Comparison of ENCODE assay signal across 26 mouse cellular contexts in the genomic region with DNA sequence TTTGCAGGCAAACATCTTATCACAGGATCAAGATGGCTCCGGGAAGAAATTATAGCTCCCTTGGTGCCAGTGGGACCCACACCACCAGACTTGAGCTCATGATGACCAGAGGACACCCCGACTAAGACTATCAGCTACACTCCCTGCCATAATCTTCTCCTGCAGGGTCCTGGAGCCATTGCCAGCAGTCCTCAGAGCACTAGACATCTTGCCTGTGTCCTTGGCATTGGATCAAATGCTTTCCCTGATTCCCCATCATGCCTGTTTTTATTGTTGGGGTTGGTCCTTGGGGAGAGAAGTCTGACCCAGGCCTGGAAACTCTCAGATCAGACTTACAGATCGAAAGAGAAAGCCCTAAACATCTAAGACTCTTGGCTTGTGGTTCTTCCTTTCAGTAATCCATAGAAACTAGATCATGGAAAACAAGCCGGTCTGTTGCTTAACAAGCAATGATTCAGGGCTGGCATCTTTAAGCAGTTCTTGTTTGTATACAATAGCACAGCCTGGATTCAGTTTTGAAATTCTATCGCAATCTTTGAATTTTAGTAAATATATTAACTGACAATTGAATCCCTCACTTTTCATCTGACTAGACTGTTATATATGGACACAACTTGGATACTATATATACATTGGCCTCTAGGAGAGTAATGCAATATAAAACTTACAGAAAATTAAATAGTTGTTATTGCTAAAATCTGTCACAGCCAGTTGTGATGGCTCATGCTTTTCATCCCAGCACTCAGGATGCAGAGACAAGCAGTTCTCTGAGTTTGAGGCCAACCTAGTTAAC.
DNase-seq lines count a peak whose midpoint lies in the region; ATAC-seq and TF ChIP-seq lines count a peak whose summit lies in the region.
"Had no signal": no experiment of that assay in that cellular context is flagged by ENCODE, and none has a peak within 500 bp of the region (broad histone marks: within the 10 kb centered on the region; RNA-seq: fewer than 3 reads in every experiment).

No protein-coding gene starts in this region.

- ATAC-seq in hindbrain, postnatal 0 days, result peak; percentile 38; the same call in 1 of the 2 replicates
- no peak for ATAC-seq in lung, postnatal 0 days
- ATAC-seq: CD4-positive, CD25-positive, alpha-beta regulatory T cell, adult 4 months; hindbrain, embryonic 16.5 days; intestine, embryonic 15.5 days had no signal

- no peak overlapping the region for H3K4me3 ChIP-seq in hindbrain, postnatal 0 days (ENCODE audit: low read length)
- H3K4me3 ChIP-seq in hindbrain, embryonic 10.5 days, result no peak overlapping the region
- H3K4me3 ChIP-seq in lung, postnatal 0 days (ENCODE audit: low read depth, low read length), result no peak overlapping the region
- H3K4me3 ChIP-seq in cerebellum, adult 2 months (replicated peaks; ENCODE audit: insufficient read depth, low read depth, low read length), result no peak overlapping the region
- no peak overlapping the region for H3K4me3 ChIP-seq in gastrocnemius, adult 2 months
- H3K4me3 ChIP-seq: embryonic facial prominence, embryonic 13.5 days; erythroblast, embryonic 14.5 days; intestine, embryonic 15.5 days; limb, embryonic 10.5 days; limb, embryonic 15.5 days; liver, embryonic 13.5 days; midbrain, embryonic 10.5 days; stomach, embryonic 15.5 days had no signal

- H3K9ac ChIP-seq in hindbrain, postnatal 0 days (replicated peaks; ENCODE audit: low read length), result no peak overlapping the region
- H3K9ac ChIP-seq in lung, postnatal 0 days (replicated peaks; ENCODE audit: low read depth), result no peak overlapping the region
- H3K9ac ChIP-seq: embryonic facial prominence, embryonic 13.5 days; intestine, embryonic 15.5 days; limb, embryonic 15.5 days; liver, embryonic 13.5 days; stomach, embryonic 15.5 days had no signal

- H3K27me3 ChIP-seq in hindbrain, postnatal 0 days (ENCODE audit: insufficient read depth, low read length), result no peaks in the 10 kb centered on the region
- H3K27me3 ChIP-seq in hindbrain, embryonic 10.5 days (ENCODE audit: insufficient read depth, poor library complexity, severe bottlenecking), result no peaks in the 10 kb centered on the region
- no peaks in the 10 kb centered on the region for H3K27me3 ChIP-seq in lung, postnatal 0 days (replicated peaks; ENCODE audit: insufficient read depth, low read length)
- no peaks in the 10 kb centered on the region for H3K27me3 ChIP-seq in cerebellum, adult 2 months (ENCODE audit: control insufficient read depth, insufficient read depth, low read length)
- H3K27me3 ChIP-seq: embryonic facial prominence, embryonic 13.5 days; intestine, embryonic 15.5 days; limb, embryonic 15.5 days; liver, embryonic 13.5 days; stomach, embryonic 15.5 days had no signal

- peaks cover 4% of the 10 kb centered on the region; the same call in 1 of the 2 replicates for H3K4me1 ChIP-seq in hindbrain, postnatal 0 days (ENCODE audit: insufficient read depth, low read length)
- no peaks in the 10 kb centered on the region for H3K4me1 ChIP-seq in hindbrain, embryonic 10.5 days (replicated peaks)
- H3K4me1 ChIP-seq in lung, postnatal 0 days (ENCODE audit: insufficient read depth, low read depth, low read length), result no peaks in the 10 kb centered on the region
- H3K4me1 ChIP-seq in cerebellum, adult 2 months (ENCODE audit: control insufficient read depth, insufficient read depth, low read length), result peaks cover 25% of the 10 kb centered on the region
- H3K4me1 ChIP-seq: intestine, embryonic 15.5 days; limb, embryonic 10.5 days; limb, embryonic 15.5 days; stomach, embryonic 15.5 days had no signal

- no peaks in the 10 kb centered on the region for H3K9me3 ChIP-seq in hindbrain, postnatal 0 days (ENCODE audit: low read length)
- no peaks in the 10 kb centered on the region for H3K9me3 ChIP-seq in hindbrain, embryonic 10.5 days
- no peaks in the 10 kb centered on the region for H3K9me3 ChIP-seq in lung, postnatal 0 days (ENCODE audit: low read length)
- H3K9me3 ChIP-seq: embryonic facial prominence, embryonic 13.5 days; intestine, embryonic 15.5 days; limb, embryonic 10.5 days; limb, embryonic 15.5 days; liver, embryonic 13.5 days; midbrain, embryonic 10.5 days; stomach, embryonic 15.5 days had no signal

- no peak overlapping the region for H3K4me2 ChIP-seq in hindbrain, postnatal 0 days (ENCODE audit: low read depth, low read length)
- no peak overlapping the region for H3K4me2 ChIP-seq in lung, postnatal 0 days (replicated peaks; ENCODE audit: low read depth, low read length)
- H3K4me2 ChIP-seq: embryonic facial prominence, embryonic 13.5 days; intestine, embryonic 15.5 days; limb, embryonic 15.5 days; liver, embryonic 13.5 days; stomach, embryonic 15.5 days had no signal

- intact Hi-C loops in gastrocnemius, adult 2 months (cut with DNase I), result no loop called here

- peak; percentile 72 for DNase-seq in hindbrain, postnatal 0 days (ENCODE audit: low spot score)
- DNase-seq in hindbrain, embryonic 10.5 days (ENCODE audit: low spot score), result no peak
- peak; percentile 44 for DNase-seq in lung, postnatal 0 days (ENCODE audit: low spot score)
- DNase-seq in lung, adult 18-20 months, result no peak
- peak; percentile 48 to 67 for DNase-seq in cerebellum, adult 2 months
- peak; percentile 58 to 76 for DNase-seq in cerebellum, postnatal 14 days
- no peak for DNase-seq in gastrocnemius, adult 2 months
- DNase-seq: adrenal gland, postnatal 14 days; gastrocnemius, postnatal 14 days; heart, postnatal 14 days; kidney, adult 2 months; kidney, postnatal 4 days; liver, embryonic 13.5 days; lung, adult 2 months; retina, postnatal 1 day; right cerebral cortex, postnatal 14 days; thymus, postnatal 25 days had no signal

- TF ChIP-seq CTCF in hindbrain, postnatal 0 days (IDR thresholded peaks at IDR 0.05; ENCODE audit: low read depth), result no peak
- no peak for TF ChIP-seq CTCF in lung, postnatal 0 days (IDR thresholded peaks at IDR 0.05)
- no peak for TF ChIP-seq CTCF in cerebellum, adult 2 months (IDR thresholded peaks at IDR 0.05; ENCODE audit: borderline replicate concordance, insufficient read depth, low read depth, low read length)
- no peak for TF ChIP-seq CTCF in gastrocnemius, adult 2 months (IDR thresholded peaks at IDR 0.05)

- no peak for TF ChIP-seq EP300 in lung, postnatal 0 days (IDR thresholded peaks at IDR 0.05)

- no peak for TF ChIP-seq POLR2A in cerebellum, adult 2 months (IDR thresholded peaks at IDR 0.05; ENCODE audit: borderline replicate concordance, insufficient read depth, low read length)

- H3K36me3 ChIP-seq in hindbrain, postnatal 0 days (ENCODE audit: insufficient read depth, low read length), result no peaks in the 10 kb centered on the region
- no peaks in the 10 kb centered on the region for H3K36me3 ChIP-seq in hindbrain, embryonic 10.5 days
- no peaks in the 10 kb centered on the region for H3K36me3 ChIP-seq in lung, postnatal 0 days (ENCODE audit: insufficient read depth, low read length)
- H3K36me3 ChIP-seq: embryonic facial prominence, embryonic 13.5 days; intestine, embryonic 15.5 days; limb, embryonic 10.5 days; limb, embryonic 15.5 days; liver, embryonic 13.5 days; midbrain, embryonic 10.5 days; stomach, embryonic 15.5 days had no signal

- no peak overlapping the region for H3K27ac ChIP-seq in hindbrain, postnatal 0 days
- no peak overlapping the region for H3K27ac ChIP-seq in hindbrain, embryonic 10.5 days
- no peak overlapping the region for H3K27ac ChIP-seq in lung, postnatal 0 days (ENCODE audit: low read length)
- peak overlapping the region; percentile 38 for H3K27ac ChIP-seq in cerebellum, adult 2 months (ENCODE audit: insufficient read depth, low read length)
- H3K27ac ChIP-seq in gastrocnemius, adult 2 months, result no peak overlapping the region
- H3K27ac ChIP-seq: embryonic facial prominence, embryonic 13.5 days; intestine, embryonic 15.5 days; limb, embryonic 10.5 days; limb, embryonic 15.5 days; liver, embryonic 13.5 days; midbrain, embryonic 10.5 days; stomach, embryonic 15.5 days had no signal

- WGBS in hindbrain, postnatal 0 days, result 55% methylated on average over 5 of the region's 5 CpGs
- WGBS in hindbrain, embryonic 10.5 days, result 85% methylated on average over 5 of the region's 5 CpGs
- WGBS in lung, postnatal 0 days, result 63% methylated on average over 5 of the region's 5 CpGs
- WGBS in cerebellum, adult 2 months, result 34% methylated on average over 5 of the region's 5 CpGs

Comparison
In these comparisons a context has a peak if more than half of its experiments do, and no peak if none do; other contexts are left out.
1. DNase-seq: peak in hindbrain, postnatal 0 days (single experiment), lung, postnatal 0 days (single experiment), cerebellum, adult 2 months (2 of 2) and cerebellum, postnatal 14 days (2 of 2); none in hindbrain, embryonic 10.5 days (single experiment), lung, adult 18-20 months (0 of 2) and gastrocnemius, adult 2 months (single experiment).